Mouse (Mus musculus) c-Kit-negative CD71-positive TER-119-positive erythroid progenitor cells, embryonic 14.5 days (primary cell): ENCODE data around the gene Fbxl20.

Experiments
- DNase-seq: peaks from one replicate; pipeline ENCODE4 v3.0.0-alpha.2; 2013; ENCODE audit warnings: low read depth, low spot score

The Fbxl20 gene

GRCm38 (mm10) chr11:98049672-98050519, 100.3 kb downstream of the Fbxl20 start:
- DNase-seq, result no peak

- no peak for DNase-seq
Observed at GRCm38 (mm10) chr11:98047745-98048144, 102.5 kb downstream of the Fbxl20 start.

- no peak for DNase-seq
Observed at GRCm38 (mm10) chr11:98046466-98046865, 103.7 kb downstream of the Fbxl20 start.

GRCm38 (mm10) chr11:98045596-98045995, 104.6 kb downstream of the Fbxl20 start:
- no peak for DNase-seq

GRCm38 (mm10) chr11:98044074-98044473, 106.1 kb downstream of the Fbxl20 start:
- DNase-seq, result no peak

- DNase-seq, result no peak
Observed at GRCm38 (mm10) chr11:98042741-98043140, 107.5 kb downstream of the Fbxl20 start.

GRCm38 (mm10) chr11:98040975-98041374, 109.2 kb downstream of the Fbxl20 start:
- no peak for DNase-seq

GRCm38 (mm10) chr11:98037871-98038270, 112.3 kb downstream of the Fbxl20 start:
- no peak for DNase-seq

- no peak for DNase-seq
Observed at GRCm38 (mm10) chr11:98035977-98036377, 114.2 kb downstream of the Fbxl20 start.

- DNase-seq, result no peak
Observed at GRCm38 (mm10) chr11:98034840-98035239, 115.4 kb downstream of the Fbxl20 start.

- DNase-seq, result no peak
Observed at GRCm38 (mm10) chr11:98034061-98034460, 116.1 kb downstream of the Fbxl20 start.
